ENCODE assay signal across 19 mouse cellular contexts in genomic region chr15:96275198-96275597, GRCm38 (mm10). TPM values are rescaled to one million over a fixed set of nuclear protein-coding genes. Genes with fewer than 3 reads are reported as not detected.
DNase-seq lines count a peak whose midpoint lies in the region; ATAC-seq lines count a peak whose summit lies in the region.
"Had no signal": no experiment of that assay in that cellular context is flagged by ENCODE, and none has a peak within 500 bp of the region (broad histone marks: within the 10 kb centered on the region; RNA-seq: fewer than 3 reads in every experiment).

No protein-coding gene starts in this region.

- no peak overlapping the region; the same call in 1 of the 2 replicates for H3K27ac ChIP-seq in heart, embryonic 13.5 days (replicated peaks)
- H3K27ac ChIP-seq: heart, embryonic 15.5 days; hindbrain, embryonic 14.5 days; left cerebral cortex, adult 2 months; limb, embryonic 10.5 days; stomach, embryonic 15.5 days had no signal

- H3K9me3 ChIP-seq in heart, embryonic 13.5 days: no peaks in the 10 kb centered on the region
- H3K9me3 ChIP-seq: heart, embryonic 15.5 days; limb, embryonic 10.5 days; stomach, embryonic 15.5 days had no signal

- no peak overlapping the region for H3K9ac ChIP-seq in heart, embryonic 13.5 days
- H3K9ac ChIP-seq: heart, embryonic 15.5 days; hindbrain, embryonic 14.5 days; stomach, embryonic 15.5 days had no signal

- 61% methylated on average over 2 of the region's 2 CpGs for WGBS in heart, embryonic 13.5 days

- 0 out of 2 replicates have a peak overlapping the region, but pooled peaks have one; percentile 42 for H3K4me2 ChIP-seq in heart, embryonic 13.5 days
- H3K4me2 ChIP-seq: heart, embryonic 15.5 days; hindbrain, embryonic 14.5 days; stomach, embryonic 15.5 days had no signal

- H3K4me1 ChIP-seq in heart, embryonic 13.5 days: peaks cover 79% of the 10 kb centered on the region

- no peak for DNase-seq in heart, postnatal 10 days
- DNase-seq in 416B (ENCODE audit: low read depth): peak; percentile 80
- DNase-seq in ovary, postnatal 14 days (ENCODE audit: low spot score): no peak
- DNase-seq: adrenal gland, adult 2 months; cerebellum, adult 9-10 months; kidney, adult 9 months; kidney, postnatal 25 days; lung, postnatal 14 days had no signal

- peaks cover 65% of the 10 kb centered on the region for H3K36me3 ChIP-seq in heart, embryonic 13.5 days

- no peak for ATAC-seq in heart, embryonic 13.5 days (ENCODE audit: extremely low read depth, insufficient number of reproducible peaks, low FRiP score, low TSS enrichment)
- ATAC-seq in common myeloid progenitor, adult 5-6 weeks (replicated peaks; ENCODE audit: low read depth, poor library complexity, severe bottlenecking): peak; percentile 30
- peak; percentile 48 for ATAC-seq in megakaryocyte, adult 5-6 weeks (ENCODE audit: poor library complexity, severe bottlenecking)
- no peak for ATAC-seq in cerebellum, adult (ENCODE audit: insufficient number of reproducible peaks, low FRiP score, low TSS enrichment)
- ATAC-seq: forebrain, embryonic 16.5 days; midbrain, embryonic 16.5 days had no signal

- H3K27me3 ChIP-seq in heart, embryonic 13.5 days (replicated peaks): no peaks in the 10 kb centered on the region
- H3K27me3 ChIP-seq: heart, embryonic 15.5 days; stomach, embryonic 15.5 days had no signal

- H3K4me3 ChIP-seq in heart, embryonic 13.5 days: no peak overlapping the region
- H3K4me3 ChIP-seq: heart, embryonic 15.5 days; left cerebral cortex, adult 2 months; limb, embryonic 10.5 days; stomach, embryonic 15.5 days had no signal

- intact Hi-C loops in heart, postnatal 10 days (cut with DNase I): no loop called here

RNA-seq across cellular contexts. Expression of gene Arid2, which starts 12.1 kb away (rescaled TPM):
- polyA plus RNA-seq in heart, embryonic 13.5 days (2015; fragmentation: Nextera tagmentation; extraction: Ambion mirVana): 12.1 and 14.1 TPM in 2 replicates
- total RNA-seq in heart, postnatal 10 days (2021): 10 to 100 TPM; 40.0 to 42.5 TPM
- 48.1 and 66.9 TPM in 2 replicates for total RNA-seq in common myeloid progenitor, adult 5-6 weeks (2017)
- total RNA-seq in megakaryocyte, adult 5-6 weeks (2015): 39.0 and 44.5 TPM in 2 replicates
- 28.5 and 36.2 TPM in 2 replicates for total RNA-seq in megakaryocyte, adult 5-6 weeks (2017)

Comparison
In these comparisons a context has a peak if more than half of its experiments do, and no peak if none do; other contexts are left out.
1. ATAC-seq: peak in common myeloid progenitor, adult 5-6 weeks (single experiment) and megakaryocyte, adult 5-6 weeks (single experiment); none in heart, embryonic 13.5 days (single experiment) and cerebellum, adult (single experiment).